Mouse (Mus musculus): ENCODE data around the gene Slc13a4. TPM values are rescaled to one million over a fixed set of nuclear protein-coding genes. Genes with fewer than 3 reads are reported as not detected.

Gene Slc13a4
- polyA plus RNA-seq, 1 experiment from 2014 or later = 0.36 TPM

GRCm38 (mm10) chr6:35279306-35279705 is 28.6 kb downstream of the Slc13a4 start:
- no peak for DNase-seq (ENCODE audit: low spot score)

GRCm38 (mm10) chr6:35277903-35278587 is 29.9 kb downstream of the Slc13a4 start:
- peak; percentile 10 for DNase-seq (ENCODE audit: low spot score)
- Histone ChIP-seq H3K9ac (replicated peaks; ENCODE audit: low read length) (no peak overlapping the region), H3K4me2 (ENCODE audit: low read depth, low read length) (no peak overlapping the region), H3K4me3 (ENCODE audit: low read depth, low read length) (no peak overlapping the region), H3K36me3 (replicated peaks; ENCODE audit: control insufficient read depth, insufficient read depth, low read depth, low read length) (no peaks in the 10 kb centered on the region), H3K9me3 (replicated peaks; ENCODE audit: control insufficient read depth, low read length) (no peaks in the 10 kb centered on the region), H3K4me1 (ENCODE audit: control insufficient read depth, insufficient read depth, low read length) (no peaks in the 10 kb centered on the region), H3K27me3 (ENCODE audit: control insufficient read depth, insufficient read depth, low read length) (no peaks in the 10 kb centered on the region), H3K27ac (replicated peaks; ENCODE audit: low read depth, low read length) (no peak overlapping the region)
- WGBS = 71% methylated on average over 10 of the region's 10 CpGs
- no peak for ATAC-seq (replicated peaks; ENCODE audit: insufficient number of reproducible peaks, low FRiP score, low TSS enrichment, low read depth)

More at GRCm38 (mm10) chr6:35279306-35279705, 28.6 kb downstream of the Slc13a4 start:
- WGBS = 82% methylated on average over 10 of the region's 10 CpGs
- Histone ChIP-seq H3K9me3 (replicated peaks; ENCODE audit: control insufficient read depth, low read length) (no peaks in the 10 kb centered on the region), H3K36me3 (replicated peaks; ENCODE audit: control insufficient read depth, insufficient read depth, low read depth, low read length) (no peaks in the 10 kb centered on the region), H3K4me1 (ENCODE audit: control insufficient read depth, insufficient read depth, low read length) (no peaks in the 10 kb centered on the region), H3K27ac (replicated peaks; ENCODE audit: low read depth, low read length) (no peak overlapping the region), H3K4me2 (ENCODE audit: low read depth, low read length) (no peak overlapping the region), H3K27me3 (ENCODE audit: control insufficient read depth, insufficient read depth, low read length) (no peaks in the 10 kb centered on the region), H3K9ac (replicated peaks; ENCODE audit: low read length) (no peak overlapping the region), H3K4me3 (ENCODE audit: low read depth, low read length) (no peak overlapping the region)
- ATAC-seq (replicated peaks; ENCODE audit: insufficient number of reproducible peaks, low FRiP score, low TSS enrichment, low read depth) = no peak

- Histone ChIP-seq H3K27me3 (ENCODE audit: control insufficient read depth, insufficient read depth, low read length) (no peaks in the 10 kb centered on the region), H3K4me1 (ENCODE audit: control insufficient read depth, insufficient read depth, low read length) (no peaks in the 10 kb centered on the region), H3K9me3 (replicated peaks; ENCODE audit: control insufficient read depth, low read length) (no peaks in the 10 kb centered on the region), H3K9ac (replicated peaks; ENCODE audit: low read length) (no peak overlapping the region), H3K4me2 (ENCODE audit: low read depth, low read length) (no peak overlapping the region), H3K4me3 (ENCODE audit: low read depth, low read length) (no peak overlapping the region), H3K36me3 (replicated peaks; ENCODE audit: control insufficient read depth, insufficient read depth, low read depth, low read length) (no peaks in the 10 kb centered on the region), H3K27ac (replicated peaks; ENCODE audit: low read depth, low read length) (no peak overlapping the region)
- 78% methylated on average over 11 of the region's 11 CpGs for WGBS
- DNase-seq (ENCODE audit: low spot score) (no peak), ATAC-seq (replicated peaks; ENCODE audit: insufficient number of reproducible peaks, low FRiP score, low TSS enrichment, low read depth) (no peak)
These were observed 34.4 kb downstream of the Slc13a4 start for GRCm38 (mm10) chr6:35273391-35274082.

- 87% methylated on average over 20 of the region's 20 CpGs for WGBS
- H3K4me3 ChIP-seq (ENCODE audit: low read depth, low read length) = no peak overlapping the region
- no peaks in the 10 kb centered on the region for H3K36me3 ChIP-seq (replicated peaks; ENCODE audit: control insufficient read depth, insufficient read depth, low read depth, low read length)
- no peak for ATAC-seq (replicated peaks; ENCODE audit: insufficient number of reproducible peaks, low FRiP score, low TSS enrichment, low read depth)
- H3K9me3 ChIP-seq (replicated peaks; ENCODE audit: control insufficient read depth, low read length) = no peaks in the 10 kb centered on the region
- no peak overlapping the region for H3K27ac ChIP-seq (replicated peaks; ENCODE audit: low read depth, low read length)
- H3K4me1 ChIP-seq (ENCODE audit: control insufficient read depth, insufficient read depth, low read length) = no peaks in the 10 kb centered on the region
- no peak overlapping the region for H3K4me2 ChIP-seq (ENCODE audit: low read depth, low read length)
- H3K27me3 ChIP-seq (ENCODE audit: control insufficient read depth, insufficient read depth, low read length) = no peaks in the 10 kb centered on the region
- no peak for DNase-seq (ENCODE audit: low spot score)
- H3K9ac ChIP-seq (replicated peaks; ENCODE audit: low read length) = no peak overlapping the region
These were observed 35.8 kb downstream of the Slc13a4 start for GRCm38 (mm10) chr6:35271868-35272765.

GRCm38 (mm10) chr6:35271094-35271855 is 36.7 kb downstream of the Slc13a4 start:
- Histone ChIP-seq H3K27me3 (ENCODE audit: control insufficient read depth, insufficient read depth, low read length) (no peaks in the 10 kb centered on the region), H3K4me2 (ENCODE audit: low read depth, low read length) (no peak overlapping the region), H3K9ac (replicated peaks; ENCODE audit: low read length) (no peak overlapping the region), H3K9me3 (replicated peaks; ENCODE audit: control insufficient read depth, low read length) (no peaks in the 10 kb centered on the region), H3K4me1 (ENCODE audit: control insufficient read depth, insufficient read depth, low read length) (no peaks in the 10 kb centered on the region), H3K27ac (replicated peaks; ENCODE audit: low read depth, low read length) (no peak overlapping the region), H3K36me3 (replicated peaks; ENCODE audit: control insufficient read depth, insufficient read depth, low read depth, low read length) (no peaks in the 10 kb centered on the region), H3K4me3 (ENCODE audit: low read depth, low read length) (no peak overlapping the region)
- DNase-seq (ENCODE audit: low spot score) (no peak), ATAC-seq (replicated peaks; ENCODE audit: insufficient number of reproducible peaks, low FRiP score, low TSS enrichment, low read depth) (no peak)
- WGBS = 91% methylated on average over 12 of the region's 12 CpGs

- no peaks in the 10 kb centered on the region for H3K27me3 ChIP-seq (ENCODE audit: control insufficient read depth, insufficient read depth, low read length)
- H3K9me3 ChIP-seq (replicated peaks; ENCODE audit: control insufficient read depth, low read length) = no peaks in the 10 kb centered on the region
- DNase-seq (ENCODE audit: low spot score) (no peak), ATAC-seq (replicated peaks; ENCODE audit: insufficient number of reproducible peaks, low FRiP score, low TSS enrichment, low read depth) (no peak)
- no peaks in the 10 kb centered on the region for H3K4me1 ChIP-seq (ENCODE audit: control insufficient read depth, insufficient read depth, low read length)
- WGBS = 77% methylated on average over 13 of the region's 13 CpGs
- H3K9ac ChIP-seq (replicated peaks; ENCODE audit: low read length) = no peak overlapping the region
- H3K4me2 ChIP-seq (ENCODE audit: low read depth, low read length) = no peak overlapping the region
- H3K36me3 ChIP-seq (replicated peaks; ENCODE audit: control insufficient read depth, insufficient read depth, low read depth, low read length) = no peaks in the 10 kb centered on the region
- no peak overlapping the region for H3K27ac ChIP-seq (replicated peaks; ENCODE audit: low read depth, low read length)
- no peak overlapping the region for H3K4me3 ChIP-seq (ENCODE audit: low read depth, low read length)
These were observed 38.3 kb downstream of the Slc13a4 start for GRCm38 (mm10) chr6:35269643-35270042.

GRCm38 (mm10) chr6:35268711-35269110 is 39.2 kb downstream of the Slc13a4 start:
- DNase-seq (ENCODE audit: low spot score) = no peak
- H3K27ac ChIP-seq (replicated peaks; ENCODE audit: low read depth, low read length) = no peak overlapping the region
- no peak overlapping the region for H3K4me2 ChIP-seq (ENCODE audit: low read depth, low read length)
- ATAC-seq (replicated peaks; ENCODE audit: insufficient number of reproducible peaks, low FRiP score, low TSS enrichment, low read depth) = no peak
- no peak overlapping the region for H3K4me3 ChIP-seq (ENCODE audit: low read depth, low read length)
- H3K9me3 ChIP-seq (replicated peaks; ENCODE audit: control insufficient read depth, low read length) = no peaks in the 10 kb centered on the region
- 95% methylated on average over 13 of the region's 13 CpGs for WGBS
- H3K27me3 ChIP-seq (ENCODE audit: control insufficient read depth, insufficient read depth, low read length) = no peaks in the 10 kb centered on the region
- H3K9ac ChIP-seq (replicated peaks; ENCODE audit: low read length) = no peak overlapping the region
- no peaks in the 10 kb centered on the region for H3K36me3 ChIP-seq (replicated peaks; ENCODE audit: control insufficient read depth, insufficient read depth, low read depth, low read length)
- H3K4me1 ChIP-seq (ENCODE audit: control insufficient read depth, insufficient read depth, low read length) = no peaks in the 10 kb centered on the region
